Mouse (Mus musculus): ENCODE data around the gene Tbc1d13. TPM values are rescaled to one million over a fixed set of nuclear protein-coding genes. Genes with fewer than 3 reads are reported as not detected.

Tbc1d13 gene
- total and polyA plus RNA-seq, 2 experiments from 2014 or later: 8.3 to 135 TPM

DNA sequence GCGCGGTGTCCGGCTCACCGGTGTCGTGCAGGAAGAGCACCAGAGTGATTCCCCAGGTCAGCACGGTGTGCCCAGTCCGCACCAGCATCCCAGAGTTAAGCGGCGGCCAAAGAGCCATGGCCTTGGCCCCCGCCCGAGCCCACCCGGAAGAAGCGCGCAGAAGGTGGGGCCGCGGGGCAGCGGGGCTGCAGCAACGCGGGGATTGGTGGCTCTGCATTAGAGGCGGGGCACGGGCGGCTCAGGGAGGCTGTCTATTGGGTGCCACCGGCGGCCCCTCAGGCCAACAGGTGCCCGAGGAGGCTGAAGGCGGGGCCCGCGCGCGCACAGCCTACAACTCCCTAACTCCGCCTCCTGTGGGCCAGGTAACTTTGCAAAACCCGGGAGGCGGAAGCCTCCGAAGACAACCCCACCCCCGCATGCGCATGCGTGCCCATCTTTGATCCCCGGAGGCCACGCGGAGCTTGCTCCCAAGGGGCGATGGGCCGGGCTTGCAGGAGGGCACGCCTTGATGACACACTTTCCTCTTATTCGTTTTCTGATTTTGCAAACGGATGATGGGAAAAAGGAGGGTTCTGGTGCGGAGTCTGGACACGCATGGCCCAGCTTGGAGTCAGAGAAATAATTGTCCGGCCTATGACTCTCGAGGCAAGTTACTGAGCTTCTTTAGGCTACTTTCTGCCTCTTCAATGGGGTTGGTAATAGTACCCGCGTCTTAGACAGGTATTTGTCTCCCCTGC is 39.9 kb upstream of the Tbc1d13 start, which contains the start of gene Zdhhc12:
Zdhhc12 (minus strand) TSS at position 178 of the 737 bp plus-strand sequence.
- DNase-seq: peak; percentile 95
- peak within 1 kb of the TSS; percentile 59 for H3K9ac ChIP-seq
- TF ChIP-seq CTCF (IDR thresholded peaks at IDR 0.05; ENCODE audit: low read depth): no peak; the same call in 1 of the 2 replicates
- no peaks in the 10 kb centered on the region for H3K27me3 ChIP-seq (ENCODE audit: insufficient read depth, low read length)
- H3K9me3 ChIP-seq (ENCODE audit: low read length): no peaks in the 10 kb centered on the region
- 1% methylated on average over 51 of the region's 51 CpGs for WGBS
- ATAC-seq: peak; percentile 97
- H3K4me3 ChIP-seq (ENCODE audit: low read depth, low read length): peak within 1 kb of the TSS; percentile 54
- H3K4me2 ChIP-seq (ENCODE audit: low read depth): peak within 1 kb of the TSS; percentile 89
- peaks cover 29% of the 10 kb centered on the region for H3K36me3 ChIP-seq (ENCODE audit: insufficient read depth)
- H3K27ac ChIP-seq (ENCODE audit: low read depth, low read length): peak within 1 kb of the TSS; percentile 47; the same call in 1 of the 2 replicates
- no peaks in the 10 kb centered on the region for H3K4me1 ChIP-seq (ENCODE audit: insufficient read depth)

DNA sequence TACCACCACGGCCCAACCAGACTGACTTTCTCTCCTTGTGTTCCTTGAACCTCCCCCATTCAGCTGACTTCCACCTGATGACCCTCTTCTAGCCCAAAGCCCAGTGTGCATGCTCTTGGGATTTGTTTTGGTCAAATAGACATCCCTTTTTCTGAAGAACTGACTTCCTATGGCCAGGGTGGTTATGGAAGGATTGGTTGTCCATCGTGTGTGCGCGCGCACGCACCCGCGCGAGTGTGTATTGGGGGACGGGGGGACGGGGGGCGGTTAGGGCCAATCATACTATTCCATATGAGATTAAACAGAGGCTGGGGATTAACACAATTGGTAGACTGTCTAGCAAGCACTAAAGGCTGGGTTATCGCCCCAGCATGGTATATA is 39.3 kb upstream of the Tbc1d13 start:
- Histone ChIP-seq H3K27ac (ENCODE audit: low read depth, low read length) (peak overlapping the region; percentile 47; the same call in 1 of the 2 replicates), H3K27me3 (ENCODE audit: insufficient read depth, low read length) (no peaks in the 10 kb centered on the region), H3K36me3 (ENCODE audit: insufficient read depth) (peaks cover 32% of the 10 kb centered on the region), H3K9me3 (ENCODE audit: low read length) (no peaks in the 10 kb centered on the region), H3K4me2 (ENCODE audit: low read depth) (peak overlapping the region; percentile 89), H3K9ac (peak overlapping the region; percentile 59), H3K4me1 (ENCODE audit: insufficient read depth) (no peaks in the 10 kb centered on the region), H3K4me3 (ENCODE audit: low read depth, low read length) (peak overlapping the region; percentile 54)
- no peak for TF ChIP-seq CTCF (IDR thresholded peaks at IDR 0.05; ENCODE audit: low read depth)
- DNase-seq (peak; percentile 57), ATAC-seq (peak; percentile 7; the same call in 1 of the 2 replicates)
- 2% methylated on average over 13 of the region's 13 CpGs for WGBS

DNA sequence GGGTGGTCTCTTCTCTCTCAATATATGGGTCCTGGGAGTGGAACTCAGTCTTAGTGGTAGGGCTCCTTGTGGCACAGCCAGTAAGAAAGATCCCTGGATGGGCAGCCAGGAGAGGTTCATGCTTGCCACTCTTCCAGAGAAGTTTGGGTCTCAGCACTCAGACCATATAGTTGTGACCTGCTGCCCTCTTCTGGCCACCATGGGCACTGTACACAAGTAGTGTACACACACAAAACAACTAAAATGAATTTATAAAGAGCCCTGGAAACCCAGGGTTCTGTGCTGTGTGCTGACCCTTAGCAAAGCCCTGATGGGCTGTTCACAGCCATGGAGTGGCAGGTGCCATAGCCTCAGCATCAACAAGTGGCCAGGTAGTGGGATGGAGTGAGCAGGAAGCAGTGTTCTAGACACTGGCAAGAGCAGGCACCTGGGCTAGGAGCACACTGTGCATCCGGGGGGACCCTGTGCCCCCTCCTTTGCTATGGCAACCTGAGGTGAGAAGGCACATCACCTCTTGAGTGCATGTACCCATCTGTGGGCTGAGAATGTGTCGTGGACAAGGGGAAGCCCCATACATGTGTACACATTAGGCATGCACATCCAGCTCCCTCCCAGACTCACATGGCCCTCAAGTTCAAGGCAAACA is 37.5 kb upstream of the Tbc1d13 start:
- 86% methylated on average over 2 of the region's 2 CpGs for WGBS
- no peak for ATAC-seq
- H3K4me1 ChIP-seq (ENCODE audit: insufficient read depth): no peaks in the 10 kb centered on the region
- TF ChIP-seq CTCF (IDR thresholded peaks at IDR 0.05; ENCODE audit: low read depth): peak; percentile 70
- H3K4me3 ChIP-seq (ENCODE audit: low read depth, low read length): no peak overlapping the region
- DNase-seq: peak; percentile 46
- no peaks in the 10 kb centered on the region for H3K9me3 ChIP-seq (ENCODE audit: low read length)
- no peaks in the 10 kb centered on the region for H3K27me3 ChIP-seq (ENCODE audit: insufficient read depth, low read length)
- peaks cover 39% of the 10 kb centered on the region for H3K36me3 ChIP-seq (ENCODE audit: insufficient read depth)
- no peak overlapping the region for H3K27ac ChIP-seq (ENCODE audit: low read depth, low read length)
- no peak overlapping the region for H3K4me2 ChIP-seq (ENCODE audit: low read depth)
- H3K9ac ChIP-seq: no peak overlapping the region

DNA sequence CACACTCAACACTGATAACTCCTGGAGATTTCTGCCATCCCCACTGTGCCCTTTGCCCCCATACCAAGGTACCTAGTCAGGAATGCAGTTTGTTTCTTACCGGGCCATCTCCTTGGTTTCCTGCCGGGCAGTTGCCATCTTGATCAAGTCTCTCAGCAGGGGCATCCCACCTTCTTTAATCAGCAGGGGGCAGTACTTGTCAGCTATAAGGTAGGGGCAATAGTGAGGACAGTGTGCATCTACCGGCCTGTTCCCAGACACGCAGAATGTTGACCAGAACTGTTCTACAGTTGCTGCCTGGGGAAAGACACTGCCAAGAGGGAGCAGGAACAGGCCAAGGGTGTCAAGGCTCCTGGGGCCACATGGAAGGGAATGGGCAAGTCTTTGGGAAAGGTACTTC is 33.3 kb upstream of the Tbc1d13 start:
- peaks cover 75% of the 10 kb centered on the region for H3K36me3 ChIP-seq (ENCODE audit: insufficient read depth)
- H3K4me3 ChIP-seq (ENCODE audit: low read depth, low read length): no peak overlapping the region
- DNase-seq: no peak
- no peak overlapping the region for H3K4me2 ChIP-seq (ENCODE audit: low read depth)
- no peak for TF ChIP-seq CTCF (IDR thresholded peaks at IDR 0.05; ENCODE audit: low read depth)
- H3K27ac ChIP-seq (ENCODE audit: low read depth, low read length): no peak overlapping the region
- H3K9me3 ChIP-seq (ENCODE audit: low read length): no peaks in the 10 kb centered on the region
- no peak for ATAC-seq
- no peaks in the 10 kb centered on the region for H3K4me1 ChIP-seq (ENCODE audit: insufficient read depth)
- no peak overlapping the region for H3K9ac ChIP-seq
- WGBS: 72% methylated on average over 4 of the region's 4 CpGs
- H3K27me3 ChIP-seq (ENCODE audit: insufficient read depth, low read length): no peaks in the 10 kb centered on the region

DNA sequence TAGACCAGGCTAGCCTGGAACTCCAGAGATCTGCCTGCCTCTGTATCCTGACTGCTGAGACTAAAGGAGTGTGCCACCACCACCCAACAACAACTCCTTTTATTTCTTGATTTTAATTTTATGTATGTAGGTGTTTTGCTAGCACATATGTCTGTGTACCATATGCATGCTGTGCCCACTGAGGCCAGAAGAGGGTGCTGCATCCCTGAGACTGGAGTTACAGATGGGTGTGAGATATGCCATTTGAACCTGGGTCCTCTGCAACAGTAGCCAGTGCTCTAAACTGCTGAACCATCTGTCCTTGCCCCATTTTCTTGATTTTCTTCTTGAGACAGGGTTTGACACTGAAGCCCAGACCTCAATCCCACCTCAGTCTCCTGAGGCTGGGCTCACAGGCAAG is 27.2 kb upstream of the Tbc1d13 start:
- ATAC-seq (no peak), DNase-seq (peak; percentile 33)
- Histone ChIP-seq H3K4me2 (ENCODE audit: low read depth) (no peak overlapping the region), H3K9me3 (ENCODE audit: low read length) (no peaks in the 10 kb centered on the region), H3K36me3 (ENCODE audit: insufficient read depth) (peaks cover 92% of the 10 kb centered on the region), H3K27ac (ENCODE audit: low read depth, low read length) (no peak overlapping the region), H3K4me1 (ENCODE audit: insufficient read depth) (no peaks in the 10 kb centered on the region), H3K9ac (no peak overlapping the region), H3K27me3 (ENCODE audit: insufficient read depth, low read length) (no peaks in the 10 kb centered on the region), H3K4me3 (ENCODE audit: low read depth, low read length) (no peak overlapping the region)
- peak; percentile 72 for TF ChIP-seq CTCF (IDR thresholded peaks at IDR 0.05; ENCODE audit: low read depth)

DNA sequence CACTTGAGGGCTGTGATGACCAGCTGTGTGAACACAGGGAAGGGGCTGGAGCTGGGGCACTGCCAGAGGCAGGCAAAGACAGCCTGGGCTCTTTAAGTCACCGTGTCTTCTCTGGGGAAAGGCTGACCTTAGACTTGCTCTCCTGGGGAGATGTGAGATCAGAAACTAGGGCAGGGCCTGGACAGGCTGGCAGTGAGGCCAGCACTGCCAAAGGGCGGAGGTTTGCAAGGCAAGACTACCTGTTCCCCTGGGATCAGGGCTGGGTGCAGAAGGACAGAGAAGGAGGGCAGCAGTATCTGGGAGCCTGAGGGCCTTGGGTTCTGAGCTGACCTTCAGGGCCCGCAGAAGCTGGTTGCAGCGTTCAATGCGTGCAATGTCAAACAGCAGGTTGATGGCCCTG is 25.9 kb upstream of the Tbc1d13 start:
- 91% methylated on average over 5 of the region's 5 CpGs for WGBS
- DNase-seq (no peak), ATAC-seq (no peak)
- Histone ChIP-seq H3K36me3 (ENCODE audit: insufficient read depth) (peaks cover 92% of the 10 kb centered on the region), H3K4me2 (ENCODE audit: low read depth) (no peak overlapping the region), H3K9ac (no peak overlapping the region), H3K4me1 (ENCODE audit: insufficient read depth) (no peaks in the 10 kb centered on the region), H3K9me3 (ENCODE audit: low read length) (no peaks in the 10 kb centered on the region), H3K4me3 (ENCODE audit: low read depth, low read length) (no peak overlapping the region), H3K27me3 (ENCODE audit: insufficient read depth, low read length) (no peaks in the 10 kb centered on the region), H3K27ac (ENCODE audit: low read depth, low read length) (no peak overlapping the region)
- TF ChIP-seq CTCF (IDR thresholded peaks at IDR 0.05; ENCODE audit: low read depth): no peak

DNA sequence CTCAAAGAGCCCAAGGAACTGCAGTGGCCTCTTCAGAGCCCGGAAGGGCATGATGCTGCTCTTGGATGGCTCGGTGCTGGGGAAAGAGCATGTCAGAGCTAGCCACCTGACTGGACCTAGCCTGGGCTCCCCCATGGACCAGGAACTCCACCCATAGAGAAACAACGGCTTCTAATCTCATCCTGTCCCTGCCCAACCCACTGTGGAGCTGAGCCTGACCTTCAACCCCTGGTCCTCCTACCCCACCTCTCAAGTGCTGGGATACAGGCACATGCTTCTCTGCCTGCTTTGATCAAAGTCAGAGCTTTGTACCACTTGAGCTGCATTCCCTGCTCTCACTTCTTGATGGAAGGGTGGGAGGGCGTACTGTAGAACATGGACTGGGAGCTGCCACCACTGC is 25.3 kb upstream of the Tbc1d13 start:
- Histone ChIP-seq H3K9ac (no peak overlapping the region), H3K4me1 (ENCODE audit: insufficient read depth) (no peaks in the 10 kb centered on the region), H3K27me3 (ENCODE audit: insufficient read depth, low read length) (no peaks in the 10 kb centered on the region), H3K27ac (ENCODE audit: low read depth, low read length) (no peak overlapping the region), H3K4me3 (ENCODE audit: low read depth, low read length) (no peak overlapping the region), H3K36me3 (ENCODE audit: insufficient read depth) (peaks cover 92% of the 10 kb centered on the region), H3K9me3 (ENCODE audit: low read length) (no peaks in the 10 kb centered on the region), H3K4me2 (ENCODE audit: low read depth) (no peak overlapping the region)
- 95% methylated on average over 4 of the region's 4 CpGs for WGBS
- no peak for DNase-seq
- no peak for TF ChIP-seq CTCF (IDR thresholded peaks at IDR 0.05; ENCODE audit: low read depth)
- ATAC-seq: no peak
